Mouse (Mus musculus): ENCODE data around the gene Gm11127. TPM values are rescaled to one million over a fixed set of nuclear protein-coding genes. Genes with fewer than 3 reads are reported as not detected.

The Gm11127 gene
- polyA plus RNA-seq, 1 experiment, result 0.15 TPM

GRCm38 (mm10) chr17:36023710-36024654, 34.2 kb downstream of the Gm11127 start:
- TF ChIP-seq CTCF (IDR thresholded peaks at IDR 0.05; ENCODE audit: borderline replicate concordance, insufficient read depth, low read depth, low read length), result no peak
- TF ChIP-seq POLR2A (IDR thresholded peaks at IDR 0.05; ENCODE audit: borderline replicate concordance, insufficient read depth, low read length), result no peak
- no peak for DNase-seq
- Histone ChIP-seq H3K4me3 (replicated peaks; ENCODE audit: insufficient read depth, low read depth, low read length) (no peak overlapping the region), H3K4me1 (ENCODE audit: control insufficient read depth, insufficient read depth, low read length) (no peaks in the 10 kb centered on the region), H3K27ac (ENCODE audit: insufficient read depth, low read length) (no peak overlapping the region), H3K27me3 (ENCODE audit: control insufficient read depth, insufficient read depth, low read length) (no peaks in the 10 kb centered on the region)
- WGBS, result 58% methylated on average over 9 of the region's 9 CpGs

- 91% methylated on average over 6 of the region's 6 CpGs for WGBS
- TF ChIP-seq POLR2A (IDR thresholded peaks at IDR 0.05; ENCODE audit: borderline replicate concordance, insufficient read depth, low read length), result no peak
- TF ChIP-seq CTCF (IDR thresholded peaks at IDR 0.05; ENCODE audit: borderline replicate concordance, insufficient read depth, low read depth, low read length), result no peak
- H3K27ac ChIP-seq (ENCODE audit: insufficient read depth, low read length), result no peak overlapping the region
Observed at GRCm38 (mm10) chr17:36022922-36023321, 35.2 kb downstream of the Gm11127 start.

GRCm38 (mm10) chr17:36022098-36022497, 36.1 kb downstream of the Gm11127 start:
- Histone ChIP-seq H3K4me1 (ENCODE audit: control insufficient read depth, insufficient read depth, low read length) (no peaks in the 10 kb centered on the region), H3K27me3 (ENCODE audit: control insufficient read depth, insufficient read depth, low read length) (no peaks in the 10 kb centered on the region), H3K4me3 (replicated peaks; ENCODE audit: insufficient read depth, low read depth, low read length) (no peak overlapping the region), H3K27ac (ENCODE audit: insufficient read depth, low read length) (no peak overlapping the region)
- DNase-seq, result no peak
- 93% methylated on average over 9 of the region's 9 CpGs for WGBS
- no peak for TF ChIP-seq POLR2A (IDR thresholded peaks at IDR 0.05; ENCODE audit: borderline replicate concordance, insufficient read depth, low read length)
- TF ChIP-seq CTCF (IDR thresholded peaks at IDR 0.05; ENCODE audit: borderline replicate concordance, insufficient read depth, low read depth, low read length), result no peak

More at GRCm38 (mm10) chr17:36022922-36023321, 35.2 kb downstream of the Gm11127 start:
- no peak overlapping the region for H3K4me3 ChIP-seq (replicated peaks; ENCODE audit: insufficient read depth, low read depth, low read length)
- H3K4me1 ChIP-seq (ENCODE audit: control insufficient read depth, insufficient read depth, low read length), result no peaks in the 10 kb centered on the region
- no peaks in the 10 kb centered on the region for H3K27me3 ChIP-seq (ENCODE audit: control insufficient read depth, insufficient read depth, low read length)
- DNase-seq, result no peak

GRCm38 (mm10) chr17:36021309-36021708, 36.9 kb downstream of the Gm11127 start:
- no peak overlapping the region for H3K4me3 ChIP-seq (replicated peaks; ENCODE audit: insufficient read depth, low read depth, low read length)
- H3K27me3 ChIP-seq (ENCODE audit: control insufficient read depth, insufficient read depth, low read length), result no peaks in the 10 kb centered on the region
- TF ChIP-seq CTCF (IDR thresholded peaks at IDR 0.05; ENCODE audit: borderline replicate concordance, insufficient read depth, low read depth, low read length), result no peak
- DNase-seq, result no peak
- 97% methylated on average over 1 of the region's 1 CpGs for whole genome bisulfite sequencing
- no peak overlapping the region for H3K27ac ChIP-seq (ENCODE audit: insufficient read depth, low read length)
- no peaks in the 10 kb centered on the region for H3K4me1 ChIP-seq (ENCODE audit: control insufficient read depth, insufficient read depth, low read length)

- H3K4me1 ChIP-seq (ENCODE audit: control insufficient read depth, insufficient read depth, low read length), result no peaks in the 10 kb centered on the region
- no peak within 1 kb of the TSS for H3K27ac ChIP-seq (ENCODE audit: insufficient read depth, low read length)
- no peaks in the 10 kb centered on the region for H3K27me3 ChIP-seq (ENCODE audit: control insufficient read depth, insufficient read depth, low read length)
- no peak within 1 kb of the TSS for H3K4me3 ChIP-seq (replicated peaks; ENCODE audit: insufficient read depth, low read depth, low read length)
- no peak for TF ChIP-seq POLR2A (IDR thresholded peaks at IDR 0.05; ENCODE audit: borderline replicate concordance, insufficient read depth, low read length)
- no peak for TF ChIP-seq CTCF (IDR thresholded peaks at IDR 0.05; ENCODE audit: borderline replicate concordance, insufficient read depth, low read depth, low read length)
- 45% methylated on average over 15 of the region's 15 CpGs for WGBS
- no peak for DNase-seq
Observed at GRCm38 (mm10) chr17:36020191-36021073, 37.7 kb downstream of the Gm11127 start, which contains the start of gene H2-T24. Gene H2-T24 (minus strand): TSS chr17:36020560.

GRCm38 (mm10) chr17:36019519-36019918, 38.7 kb downstream of the Gm11127 start:
- Histone ChIP-seq H3K4me1 (ENCODE audit: control insufficient read depth, insufficient read depth, low read length) (no peaks in the 10 kb centered on the region), H3K4me3 (replicated peaks; ENCODE audit: insufficient read depth, low read depth, low read length) (no peak overlapping the region), H3K27ac (ENCODE audit: insufficient read depth, low read length) (no peak overlapping the region), H3K27me3 (ENCODE audit: control insufficient read depth, insufficient read depth, low read length) (no peaks in the 10 kb centered on the region)
- TF ChIP-seq POLR2A (IDR thresholded peaks at IDR 0.05; ENCODE audit: borderline replicate concordance, insufficient read depth, low read length), result no peak
- TF ChIP-seq CTCF (IDR thresholded peaks at IDR 0.05; ENCODE audit: borderline replicate concordance, insufficient read depth, low read depth, low read length), result no peak
- DNase-seq, result no peak
- WGBS, result 66% methylated on average over 3 of the region's 3 CpGs

- WGBS, result 71% methylated on average over 2 of the region's 2 CpGs
- Histone ChIP-seq H3K4me1 (ENCODE audit: control insufficient read depth, insufficient read depth, low read length) (no peaks in the 10 kb centered on the region), H3K27me3 (ENCODE audit: control insufficient read depth, insufficient read depth, low read length) (no peaks in the 10 kb centered on the region), H3K4me3 (replicated peaks; ENCODE audit: insufficient read depth, low read depth, low read length) (no peak overlapping the region), H3K27ac (ENCODE audit: insufficient read depth, low read length) (no peak overlapping the region)
- no peak for DNase-seq
- TF ChIP-seq CTCF (IDR thresholded peaks at IDR 0.05; ENCODE audit: borderline replicate concordance, insufficient read depth, low read depth, low read length) (no peak), POLR2A (IDR thresholded peaks at IDR 0.05; ENCODE audit: borderline replicate concordance, insufficient read depth, low read length) (no peak)
Observed at GRCm38 (mm10) chr17:36018979-36019378, 39.2 kb downstream of the Gm11127 start.
